Mouse (Mus musculus) activated CD4-positive, CD25-positive, alpha-beta regulatory T cell, adult 9 weeks (primary cell): ENCODE measurements around the gene Prr3. TPM values are rescaled to one million over a fixed set of nuclear protein-coding genes. Genes with fewer than 3 reads are reported as not detected.

Experiments
- polyA plus RNA-seq: library from polyadenylated mRNA; unstranded; fragments of 100-300 nt; shearing (Covaris generic); gene quantifications from one replicate; pipeline ENCODE4 v1.2.1, GENCODE M21; 2017

The Prr3 gene
- 20.4 TPM for polyA plus RNA-seq

GRCm38 (mm10) chr17:35979401-35980362 is at the start of gene Prr3, which contains the start of gene Gnl1:
TSS of gene Prr3 (minus strand) at chr17:35980236.
TSS of gene Gnl1 (plus strand) at chr17:35979851.

GRCm38 (mm10) chr17:36020191-36021073 is 40.4 kb upstream of the Prr3 start, which contains the start of gene H2-T24:
TSS of gene H2-T24 (minus strand) at chr17:36020560.

GRCm38 (mm10) chr17:35969418-35970389 is 10.3 kb downstream of the Prr3 start, which contains the start of gene Abcf1:
TSS of gene Abcf1 (minus strand) at chr17:35969761.

Other genes with a start within 250 kb of the Prr3 start
- 0.89 TPM for gene Ier3, start 158.6 kb downstream of the Prr3 start, polyA plus RNA-seq
- gene Flot1, start 157.0 kb downstream of the Prr3 start, polyA plus RNA-seq, result 48.6 TPM
- gene Tubb5, start 141.9 kb downstream of the Prr3 start, polyA plus RNA-seq, result 154 TPM
- gene Mdc1, start 138.7 kb downstream of the Prr3 start, polyA plus RNA-seq, result 17.8 TPM
- gene Nrm, start 118.9 kb downstream of the Prr3 start, polyA plus RNA-seq, result 27.3 TPM
- gene Ppp1r18, start 114.6 kb downstream of the Prr3 start, polyA plus RNA-seq, result 596 TPM
- gene Dhx16, start 100.4 kb downstream of the Prr3 start, polyA plus RNA-seq, result 28.1 TPM
- 28.9 TPM for gene 2310061I04Rik, start 82.8 kb downstream of the Prr3 start, polyA plus RNA-seq
- 28.4 TPM for gene Atat1, start 70.2 kb downstream of the Prr3 start, polyA plus RNA-seq
- gene Mrps18b, start 63.8 kb downstream of the Prr3 start, polyA plus RNA-seq, result 77.6 TPM
- gene Ppp1r10, start 63.8 kb downstream of the Prr3 start, polyA plus RNA-seq, result 62.6 TPM
- gene Abcf1, start 10.5 kb downstream of the Prr3 start, polyA plus RNA-seq, result 162 TPM
- 16.1 TPM for gene Gnl1, start 385 bp downstream of the Prr3 start, polyA plus RNA-seq
- 27.0 TPM for gene H2-T24, start 40.3 kb upstream of the Prr3 start, polyA plus RNA-seq
- gene H2-T23, start 52.6 kb upstream of the Prr3 start, polyA plus RNA-seq, result 848 TPM
- 263 TPM for gene H2-T22, start 62.5 kb upstream of the Prr3 start, polyA plus RNA-seq
- 0.56 TPM for gene Gm6034, start 62.7 kb upstream of the Prr3 start, polyA plus RNA-seq
- not detected for gene Gm11127, start 78.1 kb upstream of the Prr3 start, polyA plus RNA-seq
- gene Gm19684, start 141.4 kb upstream of the Prr3 start, polyA plus RNA-seq, result 1.3 TPM
- gene Gm7030, start 149.2 kb upstream of the Prr3 start, polyA plus RNA-seq, result not detected
- 12.9 TPM for gene Gm8909, start 188.3 kb upstream of the Prr3 start, polyA plus RNA-seq
- gene H2-T3, start 210.1 kb upstream of the Prr3 start, polyA plus RNA-seq, result 0.92 TPM